Mouse (Mus musculus) left cerebral cortex, adult 11 months (tissue): ENCODE measurements around the gene Gm10024.
"Not testable (repeated sequence)": the region's sequence is repeated elsewhere in the genome, so short reads cannot be mapped to it uniquely, and the experiment has no call there.

Source experiments
- DNase-seq: peaks from one replicate; pipeline ENCODE4 v3.0.0; 2022; ENCODE audit warnings: low spot score

The Gm10024 gene

GRCm38 (mm10) chr10:77711157-77711556 lies at the start of gene Gm10024:
TSS of gene Gm10024 (plus strand) at chr10:77711457.
- not testable (repeated sequence) for DNase-seq

DNA sequence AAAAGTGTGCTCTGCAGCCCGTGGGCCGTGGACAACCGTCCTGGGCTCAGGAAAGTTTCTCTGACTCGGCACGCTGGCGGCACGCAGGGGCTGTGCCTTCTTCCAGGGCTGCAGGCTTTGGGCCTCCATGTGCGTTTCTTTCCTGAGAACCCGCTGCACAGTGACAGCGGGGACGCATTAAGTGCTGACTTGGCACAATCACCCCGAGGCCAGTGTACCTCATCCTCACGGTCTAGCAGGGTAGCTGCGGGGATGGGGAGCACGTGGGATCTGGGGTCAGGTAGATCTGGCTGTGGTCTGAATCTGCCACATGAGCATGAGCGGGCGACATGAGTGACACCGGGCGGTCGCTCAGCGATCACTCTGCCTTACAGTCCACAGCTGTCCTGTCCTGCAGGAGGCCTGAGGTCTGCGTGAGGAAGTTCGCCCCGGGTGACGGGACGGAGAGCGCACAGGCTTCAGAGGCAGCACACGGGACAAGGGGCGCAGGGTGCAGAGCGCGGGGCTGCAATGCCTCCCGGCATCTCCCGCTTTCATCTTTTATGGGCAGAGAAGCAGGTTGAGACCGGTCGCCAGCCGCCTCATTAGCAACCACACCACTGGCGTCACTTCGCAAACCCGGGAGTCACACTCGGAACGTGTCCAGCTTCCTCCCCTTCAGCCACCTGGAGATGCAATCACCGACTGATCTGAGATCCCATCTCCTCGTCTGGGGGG lies 47.1 kb upstream of the Gm10024 start:
- DNase-seq: no peak

DNA sequence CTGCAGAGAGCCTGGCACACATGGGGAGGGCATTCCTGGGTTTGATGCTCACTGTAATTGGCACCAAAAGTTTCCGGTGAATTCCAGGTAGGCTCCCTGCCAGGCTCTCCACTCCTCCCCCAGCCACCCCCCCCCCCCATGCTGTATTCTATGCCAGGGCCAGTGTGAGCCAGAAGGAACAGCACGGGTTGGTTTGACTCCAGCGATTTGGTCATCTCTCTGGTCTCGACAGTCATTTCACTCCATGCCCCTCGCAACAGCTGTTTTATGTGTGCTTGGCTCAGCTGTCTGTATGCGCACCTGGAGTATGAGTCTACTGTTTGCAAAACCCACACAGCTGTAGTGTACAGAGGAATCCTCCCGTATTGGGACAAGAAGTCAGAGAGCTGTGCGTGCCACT lies 44.9 kb upstream of the Gm10024 start:
- no peak for DNase-seq

GRCm38 (mm10) chr10:77667402-77667801 lies 43.9 kb upstream of the Gm10024 start:
- DNase-seq: no peak

- no peak for DNase-seq
These were observed 40.5 kb upstream of the Gm10024 start for GRCm38 (mm10) chr10:77670710-77671109.

- no peak for DNase-seq
These were observed 39.7 kb upstream of the Gm10024 start for GRCm38 (mm10) chr10:77671519-77671918.

DNA sequence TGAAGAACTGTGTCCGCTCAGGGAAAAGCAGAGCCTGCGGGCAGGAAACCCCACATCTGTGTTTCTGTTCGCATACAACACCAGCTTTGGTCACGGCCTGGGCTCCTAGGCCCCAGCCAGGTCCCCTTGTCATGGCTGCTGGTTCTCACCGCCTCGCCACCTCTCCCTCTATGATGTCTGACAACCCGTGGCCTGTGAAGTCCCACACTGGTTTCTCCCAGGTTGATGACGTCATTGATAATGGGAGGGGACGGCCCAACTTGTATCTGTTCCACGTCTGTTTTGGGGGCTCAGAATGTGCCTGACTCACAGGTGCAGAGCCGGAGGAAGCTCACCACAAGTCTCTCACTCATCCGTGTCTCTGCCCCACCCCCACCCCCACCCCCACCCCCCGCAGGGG lies 37.5 kb upstream of the Gm10024 start:
- no peak for DNase-seq

DNA sequence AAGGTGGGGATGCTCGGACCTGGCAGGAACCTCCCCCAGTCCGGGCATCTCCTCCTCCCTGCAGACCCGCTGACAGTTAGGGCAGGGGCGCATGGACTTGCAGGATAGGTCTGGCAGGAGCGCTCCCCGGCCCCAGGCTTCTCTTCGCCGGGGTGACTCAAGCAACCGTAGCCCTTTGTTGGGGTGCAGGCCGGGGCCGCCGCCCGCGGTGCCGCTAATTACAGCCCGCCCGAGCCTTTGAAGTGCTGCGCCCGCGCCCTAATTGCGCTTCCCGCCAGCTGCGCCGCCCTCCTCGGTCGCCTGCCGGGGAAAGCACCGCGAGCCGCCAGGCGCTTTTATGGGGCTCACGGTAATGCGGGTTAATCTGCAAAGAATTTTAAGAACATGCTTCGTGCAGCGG lies 33.7 kb upstream of the Gm10024 start:
- no peak for DNase-seq

GRCm38 (mm10) chr10:77682994-77683393 lies 28.3 kb upstream of the Gm10024 start:
- no peak for DNase-seq

- DNase-seq: no peak
These were observed 27.1 kb upstream of the Gm10024 start for GRCm38 (mm10) chr10:77684181-77684580.

DNA sequence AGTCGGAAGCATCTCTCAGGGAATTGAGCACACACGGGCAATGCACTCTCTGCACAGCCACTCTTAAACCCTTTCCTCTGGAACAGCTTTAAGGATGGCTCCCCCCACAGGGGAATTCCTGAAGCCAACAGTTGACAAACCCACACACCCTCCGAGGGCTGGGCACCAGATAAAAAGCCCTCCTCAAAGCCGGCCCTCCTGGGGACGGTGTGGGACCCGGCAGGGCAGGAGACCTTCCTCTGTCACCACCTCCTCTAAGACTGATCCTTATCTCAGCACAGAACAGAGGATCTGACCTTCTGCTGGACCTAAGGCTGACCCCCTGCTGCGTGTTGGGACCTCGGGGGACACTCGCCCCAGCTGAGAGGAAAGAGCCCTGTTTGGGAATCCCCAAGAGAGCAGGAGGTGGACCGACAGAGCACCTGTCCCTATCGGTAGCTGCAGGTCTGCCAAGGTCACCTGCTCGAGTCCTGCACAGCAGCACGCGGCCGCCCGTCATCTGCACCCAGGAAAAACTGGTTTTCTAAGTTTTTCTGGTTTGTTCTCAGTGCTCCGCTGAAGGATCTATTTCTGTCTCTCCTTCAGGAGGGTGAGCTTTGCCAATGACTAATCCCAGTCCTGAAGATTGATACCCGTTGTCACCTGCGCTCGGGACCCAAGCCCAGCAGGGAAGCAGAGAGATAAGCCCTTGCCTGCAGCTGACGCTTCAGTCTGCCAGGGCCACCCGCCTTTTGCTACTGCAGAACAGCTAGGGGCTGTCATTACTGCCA lies 25.2 kb upstream of the Gm10024 start, which contains the start of gene Tspear:
TSS of gene Tspear (plus strand) at position 675 of the 770 bp plus-strand sequence.
- DNase-seq: no peak

DNA sequence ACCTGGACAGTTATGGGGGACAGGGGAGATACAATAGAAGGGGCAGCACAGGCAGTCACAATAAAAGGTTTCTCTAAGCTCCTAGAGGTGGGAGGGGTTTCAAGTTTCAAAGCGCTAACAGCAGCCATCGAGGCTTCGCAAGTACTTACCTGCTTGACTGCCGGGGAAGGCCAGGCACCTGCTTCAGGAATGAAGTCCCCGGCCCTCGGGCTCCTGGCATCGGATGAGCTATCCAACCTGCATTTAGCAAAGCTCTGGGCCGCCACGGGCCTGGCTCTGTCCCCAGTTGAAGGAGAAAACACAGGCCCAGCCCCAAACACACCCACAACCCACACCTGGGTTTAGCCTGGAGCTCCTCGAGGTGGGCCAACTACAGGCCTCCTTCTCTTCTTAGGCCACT lies 24.2 kb upstream of the Gm10024 start:
- DNase-seq: no peak

GRCm38 (mm10) chr10:77690356-77690807 lies 20.9 kb upstream of the Gm10024 start, which contains the start of gene Gm19402:
TSS of gene Gm19402 (minus strand) at chr10:77690757.
- DNase-seq: not testable (repeated sequence)

DNA sequence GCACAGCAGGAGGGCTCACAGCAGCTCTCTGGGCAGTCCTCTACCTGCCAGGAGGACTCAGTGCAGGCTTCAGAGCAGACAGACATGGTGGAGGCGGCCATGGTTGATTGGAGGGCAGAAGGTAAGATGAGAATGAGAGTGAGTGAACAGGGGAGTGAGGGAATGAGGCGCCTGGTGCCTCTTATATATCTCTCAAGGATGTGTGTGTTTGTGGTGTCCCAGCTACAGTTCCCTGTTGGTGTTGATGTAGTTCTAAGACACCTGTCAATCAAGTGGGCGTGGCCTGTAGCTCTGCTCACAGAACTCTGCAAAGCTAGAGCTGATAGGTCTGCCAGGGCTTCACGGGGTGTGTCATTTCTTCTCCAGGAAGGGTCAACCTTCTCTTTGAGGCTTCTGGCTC lies 14.1 kb upstream of the Gm10024 start, which contains the start of gene Gm9508:
TSS of gene Gm9508 (minus strand) at position 101 of the 400 bp plus-strand sequence.
- DNase-seq: no peak

GRCm38 (mm10) chr10:77706326-77706725 lies 4.9 kb upstream of the Gm10024 start, which contains the start of gene Gm10272:
TSS of gene Gm10272 (plus strand) at chr10:77706626.
- DNase-seq: no peak

DNA sequence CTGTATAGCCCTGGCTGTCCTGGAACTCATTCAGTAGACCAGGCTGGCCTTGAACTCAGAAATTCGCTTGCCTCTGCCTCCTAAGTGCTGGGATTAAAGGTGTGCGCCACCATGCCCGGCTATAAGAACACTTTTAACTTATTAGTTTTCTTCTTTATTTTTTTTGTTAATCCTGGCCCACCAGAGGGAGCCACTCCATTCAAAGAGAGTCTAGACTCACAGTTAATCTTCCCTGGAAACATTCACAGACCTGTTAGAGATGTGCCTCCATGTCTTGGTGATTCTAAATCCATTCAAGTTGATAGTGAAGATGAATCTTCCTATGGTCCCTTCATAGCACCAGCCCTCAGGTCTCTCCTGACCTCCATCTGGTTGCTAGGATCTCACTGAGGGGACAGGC lies 1.4 kb upstream of the Gm10024 start:
- no peak for DNase-seq

DNA sequence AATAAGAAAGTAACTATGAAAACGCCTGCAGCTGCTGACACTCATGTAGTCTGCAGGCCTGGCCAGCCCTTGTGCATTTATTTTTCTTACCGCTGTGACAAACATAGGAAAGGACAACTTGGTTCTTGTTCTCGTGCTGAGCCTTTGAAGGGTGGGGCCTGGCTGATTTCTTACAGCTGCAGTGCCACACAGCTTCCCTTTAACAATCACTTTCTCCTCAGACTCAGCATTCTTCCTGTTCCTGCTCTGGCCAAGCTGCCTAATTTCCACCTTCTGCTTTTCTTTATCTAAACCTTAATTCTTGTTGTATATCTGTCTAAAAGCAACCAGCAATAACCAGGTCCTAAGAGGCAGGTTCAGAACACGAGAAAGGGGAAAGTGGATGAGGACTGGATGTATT lies 2.5 kb downstream of the Gm10024 start:
- no peak for DNase-seq

DNA sequence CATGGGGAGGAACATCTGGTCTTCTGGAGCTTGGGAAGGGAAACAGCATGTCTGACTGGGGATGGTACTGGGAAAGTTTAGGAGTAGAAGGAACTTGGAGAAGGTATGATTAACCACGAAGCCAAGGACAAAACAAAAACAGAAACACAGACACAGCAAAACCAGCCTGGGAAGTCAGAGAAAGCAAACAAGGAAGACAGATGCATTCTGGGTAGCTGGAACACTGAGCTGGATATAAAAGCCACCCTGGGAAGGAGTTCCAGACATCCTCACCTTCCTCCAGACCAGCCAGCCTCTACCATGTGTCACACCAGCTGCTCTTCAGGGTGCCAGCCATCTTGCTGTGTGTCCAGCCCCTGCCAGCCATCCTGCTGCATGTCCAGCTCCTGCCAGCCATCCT lies 4.2 kb downstream of the Gm10024 start, which contains the start of gene Gm10142:
TSS of gene Gm10142 (plus strand) at position 301 of the 400 bp plus-strand sequence.
- DNase-seq: no peak

DNA sequence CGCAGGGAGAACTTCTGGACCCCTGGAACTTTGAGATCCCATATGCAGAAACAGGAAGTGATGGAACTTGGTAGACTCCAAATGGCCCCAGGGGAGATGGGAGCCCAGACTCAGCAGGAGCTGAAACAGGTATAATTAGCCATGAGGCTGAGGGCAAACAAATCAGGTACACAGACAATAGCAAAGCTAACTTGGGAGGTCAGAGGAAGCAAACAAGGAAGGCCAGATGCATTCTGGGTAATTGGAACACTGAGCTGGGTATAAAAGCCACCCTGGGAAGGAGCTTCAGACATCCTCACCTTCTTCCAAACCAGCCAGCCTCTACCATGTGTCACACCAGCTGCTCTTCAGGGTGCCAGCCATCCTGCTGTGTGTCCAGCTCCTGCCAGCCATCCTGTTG lies 9.0 kb downstream of the Gm10024 start, which contains the start of gene Krtap12-1:
TSS of gene Krtap12-1 (plus strand) at position 301 of the 400 bp plus-strand sequence.
- DNase-seq: not testable (repeated sequence)

DNA sequence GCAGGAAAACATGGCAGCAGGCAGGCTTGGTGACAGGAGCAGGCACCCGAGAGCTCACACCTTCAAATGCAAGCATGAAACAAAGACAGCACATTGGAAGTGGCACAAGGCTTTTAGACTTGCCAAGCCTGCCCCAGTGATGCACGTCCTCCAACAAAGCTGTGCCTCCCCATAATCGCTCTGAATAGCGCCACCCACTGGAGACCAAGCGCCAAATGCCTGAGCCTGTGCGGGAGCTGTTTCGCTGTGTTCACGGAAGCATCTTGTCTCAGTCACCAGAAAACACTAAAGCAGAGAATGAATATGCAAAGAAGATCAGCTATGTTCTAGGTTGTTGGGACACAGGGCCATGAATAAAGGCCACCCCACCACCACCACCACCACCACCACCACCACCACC lies 13.6 kb downstream of the Gm10024 start:
- no peak for DNase-seq

- no peak for DNase-seq
These were observed 14.9 kb downstream of the Gm10024 start, which contains the start of gene Gm10100 for GRCm38 (mm10) chr10:77726186-77726585. TSS of gene Gm10100 (plus strand) at chr10:77726486.

GRCm38 (mm10) chr10:77728280-77728679 lies 17.0 kb downstream of the Gm10024 start:
- DNase-seq: no peak

DNA sequence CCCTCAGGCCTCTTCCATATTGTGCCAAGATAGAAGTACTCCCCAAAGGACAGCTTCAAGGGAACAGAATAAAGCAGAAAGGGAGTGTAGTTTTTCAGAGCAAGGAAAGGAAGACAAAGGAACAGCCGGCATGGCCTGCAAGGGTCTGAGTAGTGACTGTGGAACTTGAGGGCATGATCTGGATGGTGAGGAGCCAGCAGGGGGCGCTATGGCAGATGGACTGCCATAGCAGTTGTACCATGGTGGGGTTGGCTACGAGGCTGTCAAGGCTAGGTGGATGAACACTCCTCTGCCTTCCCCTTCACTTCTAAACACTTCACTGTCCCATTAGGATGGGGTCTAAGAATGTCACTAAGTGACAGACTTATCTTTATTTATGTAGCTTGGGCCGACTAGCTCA lies 18.0 kb downstream of the Gm10024 start:
- no peak for DNase-seq
